Mouse (Mus musculus): ENCODE measurements at regions not wholly inside any gene's neighbourhood (a gene's known extent, or its start where the extent isn't known, plus 50 kb on each side); places are given as distances from the start of the nearest gene placed in this dataset.
A peak's percentile ranks its signal among the peaks of the same experiment; 100 is the strongest.

- DNase-seq (ENCODE audit: low spot score), result peak; percentile 78
Measured at GRCm38 (mm10) chr10:125725681-125726139, 240.3 kb upstream of the Lrig3 start.

DNA sequence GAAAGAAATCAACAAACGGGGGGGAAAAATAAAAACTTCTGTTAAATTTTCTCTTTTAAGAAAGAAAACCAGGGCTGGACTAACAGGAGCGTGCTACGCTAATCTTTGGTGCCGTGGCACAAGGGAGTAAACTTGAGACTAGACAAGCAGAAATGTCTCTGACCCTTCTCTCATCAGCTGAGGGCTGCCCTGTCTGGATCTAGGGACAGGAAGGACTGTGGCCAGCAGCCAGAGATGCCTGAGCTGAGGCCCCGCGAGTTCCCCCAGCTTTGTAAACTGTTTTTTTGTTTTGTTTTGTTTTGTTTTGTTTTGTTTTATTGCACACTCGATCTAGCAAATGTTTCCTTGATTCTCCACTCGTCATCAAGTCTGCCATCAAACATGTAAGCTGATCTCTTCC lies 239.4 kb upstream of the Lrig3 start:
- DNase-seq (ENCODE audit: low spot score), result peak; percentile 28

DNA sequence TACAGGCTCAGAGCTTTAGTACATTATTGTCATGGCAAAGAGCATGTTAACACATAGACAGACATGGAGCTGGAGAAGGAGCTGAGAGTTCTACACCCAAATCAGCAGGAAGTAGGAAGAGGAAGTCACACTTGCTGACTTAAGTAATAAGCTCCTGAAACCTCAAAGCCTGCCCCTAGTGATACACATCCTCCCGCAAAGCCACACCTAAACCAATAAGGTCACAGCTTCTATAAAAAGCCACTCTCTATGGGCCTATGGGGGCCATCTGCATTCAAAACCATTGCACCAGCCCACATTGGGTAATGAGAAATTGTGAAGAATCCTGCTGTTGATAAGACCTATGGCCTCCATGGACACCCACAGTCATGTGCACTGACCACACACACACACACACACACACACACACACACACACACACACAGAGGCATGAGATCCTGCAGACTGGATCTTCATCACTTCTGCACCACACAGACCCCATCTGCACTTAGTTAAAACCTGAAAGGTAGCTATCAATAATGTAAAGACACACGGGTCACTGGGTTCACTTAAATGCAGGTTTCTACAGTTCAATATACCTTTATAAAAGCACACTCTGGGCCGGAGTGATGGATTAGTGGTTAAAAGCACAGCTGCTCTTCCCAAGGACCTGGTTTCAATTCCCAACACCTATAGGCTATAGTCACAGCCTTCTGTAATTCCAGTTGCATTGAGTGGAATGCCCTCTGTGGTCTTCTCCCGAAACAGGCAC lies 230.0 kb upstream of the Lrig3 start:
- peak; percentile 51 for DNase-seq (ENCODE audit: low spot score)

DNA sequence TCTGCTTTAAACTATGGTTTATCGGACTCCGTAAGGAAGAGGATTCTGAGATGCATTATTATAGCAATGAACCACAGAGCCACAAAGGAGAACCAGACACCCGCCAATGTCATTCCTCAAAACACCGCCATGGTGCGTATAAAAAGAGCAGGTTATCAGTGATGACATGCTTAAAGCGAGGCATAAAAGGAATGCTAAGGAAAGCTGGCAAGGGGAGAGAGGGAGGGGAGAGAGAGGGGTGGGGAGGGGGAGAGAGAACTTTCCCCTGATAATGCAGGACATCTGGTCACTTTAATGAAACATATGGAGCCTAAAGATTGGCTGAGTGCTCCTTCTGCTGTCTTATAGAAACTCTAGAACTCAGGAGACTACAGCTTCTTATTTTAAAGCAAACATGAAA lies 222.8 kb upstream of the Lrig3 start:
- peak; percentile 48 for DNase-seq (ENCODE audit: low spot score)

DNA sequence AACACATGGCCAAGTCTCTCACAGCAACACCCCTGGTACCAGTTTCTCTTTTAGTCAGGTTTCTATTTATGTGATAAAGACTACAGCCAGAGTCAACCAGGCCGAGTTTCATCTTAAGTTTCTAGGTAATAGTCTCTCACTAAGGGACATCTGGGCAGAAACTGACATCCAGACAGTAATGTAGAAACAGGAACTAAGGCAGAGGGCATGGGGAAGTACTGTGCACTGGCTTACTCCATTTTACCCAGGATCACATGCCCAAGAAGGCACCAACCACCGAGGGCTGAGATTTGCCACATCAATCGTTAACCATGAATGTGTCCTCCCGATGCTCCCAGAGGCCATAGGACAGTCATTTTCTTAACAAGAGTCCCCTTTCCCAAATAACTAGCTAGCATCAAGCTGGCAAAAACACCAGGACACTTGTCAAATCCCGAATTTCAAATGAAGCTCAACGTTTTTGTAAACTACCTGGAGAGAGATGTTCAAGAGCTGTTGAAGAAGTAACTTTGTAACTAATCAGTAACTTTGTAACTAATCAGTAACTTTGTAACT lies 216.9 kb upstream of the Lrig3 start:
- DNase-seq (ENCODE audit: low spot score), result no peak

DNA sequence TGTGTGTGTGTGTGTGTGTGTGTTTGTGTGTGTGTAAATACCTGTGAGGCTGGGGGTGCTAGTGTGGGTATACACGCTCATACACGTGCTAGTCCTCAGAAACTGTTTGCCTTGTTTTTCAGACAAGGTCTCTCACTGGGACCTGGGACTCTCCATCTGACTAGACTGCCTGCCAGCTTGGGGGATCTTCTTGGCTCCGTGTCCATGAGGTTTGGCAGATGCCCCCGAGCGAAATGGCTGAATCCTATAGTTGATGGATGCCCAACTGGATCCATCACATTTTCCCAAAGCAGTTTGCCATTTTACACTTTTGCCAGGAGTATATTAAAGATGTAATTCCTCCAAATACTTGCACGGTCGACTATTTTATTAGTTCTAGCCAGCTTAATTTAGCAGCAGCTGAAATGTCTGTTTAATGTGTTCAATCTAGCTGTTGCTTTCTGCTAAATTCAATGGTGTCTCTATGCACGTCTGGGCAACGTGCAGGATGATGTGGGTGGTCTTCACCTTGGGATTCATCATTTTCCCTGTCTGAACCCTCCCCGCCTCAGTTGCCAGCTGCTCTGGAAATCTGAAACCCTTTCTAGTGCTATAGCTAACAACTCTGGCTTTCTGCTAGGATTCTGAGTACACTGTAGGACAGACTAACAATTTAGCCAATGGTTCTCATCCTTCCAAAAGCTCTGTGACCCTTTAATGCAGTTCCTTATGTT lies 213.3 kb upstream of the Lrig3 start:
- no peak for DNase-seq (ENCODE audit: low spot score)

DNA sequence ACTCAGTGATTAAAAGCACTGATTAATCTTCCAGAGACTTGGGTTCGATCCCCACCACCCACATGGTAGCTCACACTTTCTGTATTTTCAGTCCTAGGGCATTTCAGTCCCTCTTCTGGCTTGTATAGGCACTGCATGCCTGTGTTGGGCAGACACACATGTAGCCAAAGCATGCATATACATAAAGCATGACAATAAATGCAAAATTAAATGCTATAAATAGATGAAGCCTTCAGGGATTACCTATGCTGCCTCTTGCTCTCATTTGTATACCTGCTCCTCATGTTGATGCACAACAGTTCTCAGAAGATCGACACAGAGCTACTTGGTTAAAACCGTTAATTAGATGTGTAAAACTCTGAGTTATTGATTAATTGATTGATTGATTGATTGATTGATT lies 206.8 kb upstream of the Lrig3 start:
- no peak for DNase-seq (ENCODE audit: low spot score)

- no peak for DNase-seq (ENCODE audit: low spot score)
Measured at GRCm38 (mm10) chr10:125762367-125763068, 203.4 kb upstream of the Lrig3 start.

- peak; percentile 81 for DNase-seq (ENCODE audit: low spot score)
Measured at GRCm38 (mm10) chr10:125764402-125765102, 201.4 kb upstream of the Lrig3 start.

- no peak for DNase-seq (ENCODE audit: low spot score)
Measured at GRCm38 (mm10) chr10:125765103-125765820, 200.7 kb upstream of the Lrig3 start.

- no peak for DNase-seq (ENCODE audit: low spot score)
Measured at GRCm38 (mm10) chr10:125768281-125768680, 197.7 kb upstream of the Lrig3 start.

- peak; percentile 59 for DNase-seq (ENCODE audit: low spot score)
Measured at GRCm38 (mm10) chr10:125773541-125773940, 192.4 kb upstream of the Lrig3 start.

GRCm38 (mm10) chr10:125782486-125782885 lies 183.5 kb upstream of the Lrig3 start:
- DNase-seq (ENCODE audit: low spot score), result peak; percentile 46

- DNase-seq (ENCODE audit: low spot score), result peak; percentile 81
Measured at GRCm38 (mm10) chr10:125784896-125785295, 181.1 kb upstream of the Lrig3 start.

- peak; percentile 66 for DNase-seq (ENCODE audit: low spot score)
Measured at GRCm38 (mm10) chr10:125785448-125786196, 180.3 kb upstream of the Lrig3 start.

DNA sequence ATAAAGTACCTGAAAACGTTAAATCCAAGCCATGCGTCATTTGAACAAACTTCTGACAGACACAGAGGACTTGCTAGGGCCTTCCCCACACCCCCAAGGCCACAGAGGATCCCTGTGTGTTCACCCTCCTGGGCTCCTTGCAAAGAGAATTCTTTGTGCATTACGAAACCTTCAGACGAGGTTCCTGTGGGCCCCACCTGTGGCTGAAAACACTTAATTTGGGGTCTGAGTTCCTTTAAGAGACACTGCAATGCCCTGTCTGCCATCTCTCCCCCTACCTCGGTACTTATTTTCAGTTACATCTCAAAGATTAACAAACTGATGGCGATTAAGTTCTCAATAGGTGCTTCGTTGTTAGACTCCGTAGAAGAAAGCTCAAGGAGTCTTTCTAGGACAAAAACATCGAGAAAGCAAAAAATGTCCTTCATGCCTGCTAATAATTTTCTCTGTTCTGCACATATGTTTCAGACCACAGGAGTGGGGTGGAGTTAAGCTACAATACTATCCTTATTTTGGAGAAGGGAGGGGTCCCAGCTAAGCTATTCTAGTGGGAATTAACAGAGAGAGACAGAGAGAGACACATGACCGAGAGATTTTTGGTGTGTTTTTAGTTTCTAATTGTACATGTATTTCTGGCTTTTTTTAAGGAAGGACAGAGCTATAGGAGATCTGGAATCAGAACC lies 179.6 kb upstream of the Lrig3 start:
- no peak for DNase-seq (ENCODE audit: low spot score)

GRCm38 (mm10) chr10:125786880-125787337 lies 179.1 kb upstream of the Lrig3 start:
- DNase-seq (ENCODE audit: low spot score), result peak; percentile 88

- peak; percentile 46 for DNase-seq (ENCODE audit: low spot score)
Measured at GRCm38 (mm10) chr10:125787441-125788060, 178.4 kb upstream of the Lrig3 start.

DNA sequence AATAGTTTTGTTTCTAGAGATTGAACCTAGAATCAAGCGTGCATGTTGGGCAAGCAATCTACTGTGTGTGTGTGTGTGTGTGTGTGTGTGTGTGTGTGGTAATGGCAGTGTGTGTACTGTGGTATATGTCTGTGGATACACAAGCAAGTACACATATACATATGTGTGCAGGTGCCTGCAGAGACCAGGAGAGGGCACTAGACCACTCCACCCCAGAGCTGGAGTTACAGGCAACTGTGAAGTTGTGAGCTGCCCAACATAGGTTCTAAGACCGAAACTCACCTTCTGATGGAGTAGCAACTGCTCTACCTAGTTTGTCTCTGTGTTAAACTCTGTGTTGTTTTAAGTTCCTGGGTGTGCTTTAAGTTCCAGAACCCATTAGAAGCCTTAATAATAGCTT lies 177.7 kb upstream of the Lrig3 start:
- no peak for DNase-seq (ENCODE audit: low spot score)

Measured in embryo, embryonic 10.5 days (tissue).